Mouse (Mus musculus) lung, postnatal 0 days (tissue): ENCODE results near the gene Gm9376.

Source experiments
- CTCF ChIP-seq: IDR thresholded peaks from 2 replicates; pipeline ENCODE4 v1.5.1; 2016; ENCODE audit warnings: antibody characterized with exemption, mild to moderate bottlenecking
- EP300 ChIP-seq: IDR thresholded peaks from 2 replicates; pipeline ENCODE4 v1.6.1; 2016; ENCODE audit warnings: antibody characterized with exemption, mild to moderate bottlenecking, control low read depth

DNA sequence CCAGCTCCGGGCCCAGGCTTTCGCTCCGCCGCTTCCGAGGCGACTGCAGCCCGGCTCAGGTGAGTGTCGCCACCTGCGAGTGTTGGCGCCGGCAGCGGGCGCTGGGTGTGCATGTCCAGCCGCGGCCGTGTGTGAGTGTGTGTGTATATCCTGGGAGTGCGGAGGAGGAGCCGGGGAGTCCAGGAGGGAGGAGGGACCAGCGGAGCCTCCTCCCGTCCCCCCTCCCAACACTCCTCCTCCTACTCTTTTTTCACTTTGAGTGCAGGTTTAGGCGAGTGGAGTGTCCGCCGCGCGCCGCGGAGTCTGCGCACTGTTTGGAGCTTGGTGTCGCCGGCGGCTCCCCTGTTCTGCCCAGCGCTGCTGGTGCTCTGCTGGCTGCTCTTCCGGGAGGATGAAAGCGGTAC, 29.9 kb upstream of the Gm9376 start, which contains the start of gene Sox21:
- TF ChIP-seq CTCF (peak; percentile 18; the same call in 1 of the 2 replicates), EP300 (no peak)
